Mouse (Mus musculus): ENCODE results near the gene Tub.

The Tub gene

GRCm38 (mm10) chr7:109031331-109031730 is 81.2 kb downstream of the Tub start:
- DNase-seq: no peak

DNA sequence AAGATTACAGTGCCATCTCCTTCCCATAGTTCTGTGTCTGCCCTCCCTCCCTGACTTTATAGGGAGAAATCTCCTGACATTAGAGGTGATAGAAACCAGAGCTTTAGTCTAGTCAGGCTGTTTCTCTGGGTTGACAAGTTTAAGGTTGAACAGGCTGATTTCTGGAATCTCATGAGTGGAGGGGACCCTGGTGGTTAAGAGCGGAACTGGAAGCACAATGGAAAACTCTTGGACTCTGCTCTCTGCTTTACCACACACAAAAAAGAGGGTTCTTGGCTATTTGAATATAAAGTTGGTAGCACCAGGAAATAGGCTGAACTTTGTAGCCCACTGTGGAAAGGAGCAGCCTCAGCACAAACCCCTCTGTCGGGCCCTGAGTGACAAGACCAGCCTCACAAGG is 81.9 kb downstream of the Tub start:
- no peak for DNase-seq

GRCm38 (mm10) chr7:109038121-109038735 is 88.1 kb downstream of the Tub start:
- no peak for DNase-seq

GRCm38 (mm10) chr7:109038987-109039386 is 88.8 kb downstream of the Tub start:
- no peak for DNase-seq

DNA sequence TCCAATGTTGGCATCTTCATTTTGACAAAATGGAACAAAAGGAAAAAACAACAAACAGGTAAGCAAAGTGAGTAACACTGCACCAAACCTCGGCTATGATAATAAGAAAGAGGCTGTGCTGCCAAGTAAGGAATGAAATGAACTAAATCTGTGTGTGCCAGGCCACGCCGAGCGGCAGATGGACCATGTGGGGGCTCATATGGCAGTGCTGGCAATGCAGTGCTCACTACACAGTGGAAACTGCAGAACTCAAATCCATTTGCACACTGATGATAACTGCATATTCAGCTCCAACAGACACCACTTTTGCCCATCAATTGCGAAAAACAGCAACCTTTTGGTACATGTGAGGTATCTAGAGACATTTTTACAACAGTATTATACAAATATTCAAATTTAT is 89.3 kb downstream of the Tub start:
- no peak for DNase-seq

DNA sequence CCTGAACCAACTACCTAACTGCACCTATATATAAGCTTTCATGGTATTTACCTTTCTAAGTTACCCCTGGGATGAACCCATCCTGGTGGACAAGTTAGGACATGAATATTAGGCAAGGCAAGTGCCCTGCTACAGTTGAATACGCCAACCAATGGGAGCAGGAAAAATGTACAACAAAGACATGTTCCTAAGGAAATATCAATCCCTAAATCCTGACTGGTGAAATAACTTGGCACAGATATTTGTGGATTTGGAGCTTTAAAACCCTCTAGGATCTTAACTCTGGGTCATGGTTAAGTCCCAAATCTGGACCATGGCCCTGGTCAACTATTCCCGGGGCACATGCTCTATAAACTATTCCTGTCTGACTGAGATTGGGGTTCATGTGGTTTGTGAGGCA is 95.7 kb downstream of the Tub start:
- DNase-seq: no peak

- no peak for DNase-seq
Measured at GRCm38 (mm10) chr7:109050831-109051230, 100.7 kb downstream of the Tub start.

DNA sequence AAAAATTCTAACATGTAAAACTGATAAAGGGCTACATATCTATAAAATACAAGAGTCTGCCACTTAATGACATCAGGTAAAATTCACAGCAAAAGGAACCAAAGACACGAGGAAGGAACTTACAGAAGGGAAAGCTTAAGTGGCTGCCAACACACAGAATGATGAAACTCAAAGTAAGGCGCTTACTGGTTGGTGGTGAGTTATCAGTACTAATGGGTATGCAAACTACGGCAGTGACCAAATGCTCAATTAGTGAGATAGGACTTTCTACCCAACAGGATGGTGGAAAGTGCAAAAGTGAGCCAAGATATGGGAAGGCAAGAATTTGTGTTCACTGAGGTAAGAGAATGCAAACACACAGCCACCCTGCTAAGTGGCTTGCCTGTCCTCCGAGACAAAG is 109.4 kb downstream of the Tub start:
- DNase-seq: no peak

DNA sequence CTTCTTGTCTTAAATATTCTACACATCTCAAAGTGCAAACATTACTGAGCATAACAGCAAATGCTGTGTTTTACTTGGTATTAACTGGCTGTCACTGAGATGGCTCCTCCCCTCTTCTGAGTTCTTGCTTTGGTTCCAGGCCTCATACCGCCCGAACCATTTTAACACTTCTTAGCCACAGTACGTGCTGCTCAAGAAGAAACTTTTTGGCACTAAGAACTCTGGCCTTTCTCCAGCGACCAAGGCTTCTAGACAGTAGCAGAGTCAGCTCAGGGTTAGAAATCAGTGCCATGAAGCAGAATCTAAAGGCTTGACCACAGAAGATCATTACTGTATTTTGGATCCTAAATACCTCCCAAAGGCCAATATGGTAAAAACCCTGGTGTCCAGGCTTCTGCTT is 119.5 kb downstream of the Tub start:
- DNase-seq: no peak

- no peak for DNase-seq
Measured at GRCm38 (mm10) chr7:109072326-109072725, 122.2 kb downstream of the Tub start.

- peak in 1 of 2 experiments; percentile 35 for DNase-seq
Measured at GRCm38 (mm10) chr7:109082269-109083112, 132.4 kb downstream of the Tub start.

- DNase-seq: peak; percentile 3 to 33
Measured at GRCm38 (mm10) chr7:109083113-109083812, 133.1 kb downstream of the Tub start, which contains the start of gene Ric3. Ric3 (minus strand) TSS chr7:109083331.

- no peak for DNase-seq
Measured at GRCm38 (mm10) chr7:109083813-109084184, 133.7 kb downstream of the Tub start.
